Mouse (Mus musculus): ENCODE data around the gene Cda. TPM values are rescaled to one million over a fixed set of nuclear protein-coding genes. Genes with fewer than 3 reads are reported as not detected.

Gene Cda
- polyA plus RNA-seq, 1 experiment = 0.24 TPM

DNA sequence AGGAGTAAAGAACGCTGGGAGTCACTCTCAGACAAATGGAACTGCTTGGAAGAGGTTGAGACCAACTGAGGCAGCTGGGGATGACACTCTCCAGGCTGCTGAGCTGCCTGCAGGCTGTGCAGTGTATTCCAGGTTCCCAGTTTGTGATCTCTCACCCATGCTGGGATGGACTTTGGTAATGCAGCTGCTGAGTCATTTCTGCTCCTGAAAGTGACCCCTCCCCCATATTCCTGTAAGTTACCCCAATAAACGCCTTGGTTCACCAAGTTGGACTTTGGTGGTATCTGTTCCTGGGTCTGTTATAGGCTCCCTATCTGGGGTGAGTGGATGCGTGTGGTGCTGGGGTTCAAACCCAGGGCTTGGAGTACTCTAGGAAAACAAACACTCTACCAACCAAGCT, 9.6 kb downstream of the Cda start:
- TF ChIP-seq POLR2A (IDR thresholded peaks at IDR 0.05; ENCODE audit: control insufficient read depth, extremely low read depth, insufficient read depth, low read length, poor library complexity) = no peak
- no peaks in the 10 kb centered on the region for H3K27me3 ChIP-seq (ENCODE audit: control insufficient read depth, insufficient read depth, low read length)
- no peaks in the 10 kb centered on the region for H3K36me3 ChIP-seq (ENCODE audit: control insufficient read depth, insufficient read depth, low read length)
- H3K4me1 ChIP-seq (replicated peaks; ENCODE audit: control insufficient read depth, insufficient read depth, low read length) = no peaks in the 10 kb centered on the region
- H3K4me3 ChIP-seq (ENCODE audit: control insufficient read depth, insufficient read depth, low read length) = no peak overlapping the region
- WGBS = 75% methylated on average over 3 of the region's 3 CpGs
- no peak for DNase-seq
- no peak overlapping the region for H3K27ac ChIP-seq (ENCODE audit: control insufficient read depth, insufficient read depth, low read length)

DNA sequence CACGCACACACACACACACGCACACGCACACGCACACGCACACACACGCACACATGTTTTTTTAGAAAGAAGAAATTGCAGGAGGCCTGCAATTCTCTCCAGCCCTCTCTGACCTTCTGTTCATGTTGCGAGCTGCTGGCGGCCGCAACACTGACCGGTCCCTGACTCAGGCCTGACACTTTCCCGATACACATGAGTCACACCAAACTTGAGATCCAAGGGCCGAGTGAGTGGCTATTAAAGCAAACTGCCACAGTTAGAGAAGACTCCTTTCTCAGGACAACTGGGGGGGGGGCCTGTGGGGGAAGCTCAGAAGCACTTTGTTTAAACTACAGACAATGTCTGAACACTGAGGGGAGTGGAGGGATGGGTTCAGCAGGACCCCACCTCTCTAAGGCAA, 11.2 kb downstream of the Cda start:
- Histone ChIP-seq H3K27ac (ENCODE audit: control insufficient read depth, insufficient read depth, low read length) (no peak overlapping the region), H3K36me3 (ENCODE audit: control insufficient read depth, insufficient read depth, low read length) (no peaks in the 10 kb centered on the region), H3K27me3 (ENCODE audit: control insufficient read depth, insufficient read depth, low read length) (no peaks in the 10 kb centered on the region), H3K4me1 (replicated peaks; ENCODE audit: control insufficient read depth, insufficient read depth, low read length) (no peaks in the 10 kb centered on the region), H3K4me3 (ENCODE audit: control insufficient read depth, insufficient read depth, low read length) (no peak overlapping the region)
- TF ChIP-seq POLR2A (IDR thresholded peaks at IDR 0.05; ENCODE audit: control insufficient read depth, extremely low read depth, insufficient read depth, low read length, poor library complexity) (no peak), CTCF (IDR thresholded peaks at IDR 0.05; ENCODE audit: borderline replicate concordance, control insufficient read depth, extremely low read depth, insufficient read depth, low read length, poor library complexity) (no peak)
- WGBS = 96% methylated on average over 12 of the region's 12 CpGs
- DNase-seq = no peak

DNA sequence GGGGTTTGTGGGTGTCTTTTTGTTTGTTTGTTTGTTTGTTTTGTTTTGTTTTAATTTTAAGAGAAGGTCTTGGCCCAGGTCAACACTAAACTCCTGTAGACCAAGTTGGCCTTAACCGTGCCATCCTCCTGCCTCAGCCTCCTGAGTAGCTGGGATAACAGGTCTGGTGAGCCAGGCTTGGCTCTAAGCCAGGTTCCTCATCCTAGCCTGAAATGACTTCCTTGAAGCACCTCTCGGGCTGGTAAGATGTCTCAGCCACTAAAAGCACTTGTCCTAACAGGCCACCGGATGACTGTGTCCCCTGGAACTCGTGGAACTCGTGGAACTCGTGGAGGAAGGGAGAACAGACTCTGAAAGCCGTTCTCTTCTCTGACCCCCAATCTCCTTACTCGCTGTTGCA, 11.7 kb downstream of the Cda start:
- no peaks in the 10 kb centered on the region for H3K36me3 ChIP-seq (ENCODE audit: control insufficient read depth, insufficient read depth, low read length)
- TF ChIP-seq CTCF (IDR thresholded peaks at IDR 0.05; ENCODE audit: borderline replicate concordance, control insufficient read depth, extremely low read depth, insufficient read depth, low read length, poor library complexity) = no peak
- no peak for TF ChIP-seq POLR2A (IDR thresholded peaks at IDR 0.05; ENCODE audit: control insufficient read depth, extremely low read depth, insufficient read depth, low read length, poor library complexity)
- no peak overlapping the region for H3K27ac ChIP-seq (ENCODE audit: control insufficient read depth, insufficient read depth, low read length)
- 86% methylated on average over 8 of the region's 8 CpGs for WGBS
- H3K27me3 ChIP-seq (ENCODE audit: control insufficient read depth, insufficient read depth, low read length) = no peaks in the 10 kb centered on the region
- DNase-seq = no peak
- no peaks in the 10 kb centered on the region for H3K4me1 ChIP-seq (replicated peaks; ENCODE audit: control insufficient read depth, insufficient read depth, low read length)
- no peak overlapping the region for H3K4me3 ChIP-seq (ENCODE audit: control insufficient read depth, insufficient read depth, low read length)

DNA sequence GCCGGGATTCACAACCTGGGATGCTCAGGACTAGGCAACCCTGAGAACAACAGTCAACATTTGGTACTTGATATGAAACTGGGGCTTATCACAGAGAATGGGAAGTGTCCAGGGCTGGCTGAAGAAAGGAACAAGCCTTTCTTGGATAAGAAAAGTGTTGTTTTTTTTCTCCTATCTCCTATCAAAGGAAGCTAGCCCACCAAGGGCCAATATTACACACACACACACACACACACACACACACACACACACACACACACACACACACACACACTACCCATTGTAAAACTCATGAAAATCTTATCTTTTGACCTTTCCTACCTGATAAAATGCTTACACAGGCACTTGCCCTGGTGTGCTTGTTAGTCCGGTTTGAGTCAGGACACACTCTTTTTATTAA, 12.3 kb downstream of the Cda start:
- TF ChIP-seq POLR2A (IDR thresholded peaks at IDR 0.05; ENCODE audit: control insufficient read depth, extremely low read depth, insufficient read depth, low read length, poor library complexity) (no peak), CTCF (IDR thresholded peaks at IDR 0.05; ENCODE audit: borderline replicate concordance, control insufficient read depth, extremely low read depth, insufficient read depth, low read length, poor library complexity) (no peak)
- WGBS = 99% methylated on average over 2 of the region's 2 CpGs
- Histone ChIP-seq H3K4me1 (replicated peaks; ENCODE audit: control insufficient read depth, insufficient read depth, low read length) (no peaks in the 10 kb centered on the region), H3K4me3 (ENCODE audit: control insufficient read depth, insufficient read depth, low read length) (no peak overlapping the region), H3K36me3 (ENCODE audit: control insufficient read depth, insufficient read depth, low read length) (no peaks in the 10 kb centered on the region), H3K27ac (ENCODE audit: control insufficient read depth, insufficient read depth, low read length) (no peak overlapping the region), H3K27me3 (ENCODE audit: control insufficient read depth, insufficient read depth, low read length) (no peaks in the 10 kb centered on the region)
- DNase-seq = no peak

DNA sequence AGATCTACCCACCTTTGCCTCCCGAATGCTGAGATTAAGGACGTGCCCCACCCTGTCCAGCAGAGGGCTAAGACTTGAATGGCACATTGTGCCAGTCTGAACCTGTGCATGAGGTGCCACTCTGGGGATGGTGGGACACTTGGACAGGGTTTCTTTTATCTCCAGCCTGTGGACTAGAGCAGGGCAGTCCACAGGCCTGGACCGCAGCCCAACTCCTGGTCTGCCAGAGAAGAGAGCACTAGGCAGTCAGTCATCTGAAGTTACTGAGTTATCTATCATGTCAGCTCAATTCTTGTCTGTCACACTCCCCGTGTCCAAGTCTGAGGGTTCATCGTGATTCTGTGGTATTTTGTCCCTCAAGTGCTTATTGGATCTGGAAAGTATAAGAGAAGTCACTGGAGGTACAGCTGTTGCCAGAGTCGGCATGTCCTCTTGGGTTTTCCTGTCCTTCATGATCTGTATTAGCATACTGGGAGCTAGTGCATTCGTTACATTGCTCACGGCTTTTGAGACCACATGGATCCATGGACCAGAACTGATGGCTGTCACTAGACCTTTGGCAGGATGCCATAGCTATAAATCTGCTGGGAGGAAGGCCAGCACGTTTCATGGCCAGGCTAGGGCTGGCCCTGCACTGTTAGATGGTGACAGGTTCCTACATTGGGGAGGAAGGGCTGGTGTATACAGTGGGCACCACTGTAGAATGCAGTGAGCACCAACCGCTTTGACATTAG, 14.2 kb downstream of the Cda start:
- WGBS = 77% methylated on average over 10 of the region's 10 CpGs
- TF ChIP-seq CTCF (IDR thresholded peaks at IDR 0.05; ENCODE audit: borderline replicate concordance, control insufficient read depth, extremely low read depth, insufficient read depth, low read length, poor library complexity) (no peak), POLR2A (IDR thresholded peaks at IDR 0.05; ENCODE audit: control insufficient read depth, extremely low read depth, insufficient read depth, low read length, poor library complexity) (no peak)
- no peak overlapping the region for H3K4me3 ChIP-seq (ENCODE audit: control insufficient read depth, insufficient read depth, low read length)
- no peak overlapping the region for H3K27ac ChIP-seq (ENCODE audit: control insufficient read depth, insufficient read depth, low read length)
- DNase-seq = no peak
- H3K4me1 ChIP-seq (replicated peaks; ENCODE audit: control insufficient read depth, insufficient read depth, low read length) = no peaks in the 10 kb centered on the region
- no peaks in the 10 kb centered on the region for H3K27me3 ChIP-seq (ENCODE audit: control insufficient read depth, insufficient read depth, low read length)
- H3K36me3 ChIP-seq (ENCODE audit: control insufficient read depth, insufficient read depth, low read length) = no peaks in the 10 kb centered on the region

DNA sequence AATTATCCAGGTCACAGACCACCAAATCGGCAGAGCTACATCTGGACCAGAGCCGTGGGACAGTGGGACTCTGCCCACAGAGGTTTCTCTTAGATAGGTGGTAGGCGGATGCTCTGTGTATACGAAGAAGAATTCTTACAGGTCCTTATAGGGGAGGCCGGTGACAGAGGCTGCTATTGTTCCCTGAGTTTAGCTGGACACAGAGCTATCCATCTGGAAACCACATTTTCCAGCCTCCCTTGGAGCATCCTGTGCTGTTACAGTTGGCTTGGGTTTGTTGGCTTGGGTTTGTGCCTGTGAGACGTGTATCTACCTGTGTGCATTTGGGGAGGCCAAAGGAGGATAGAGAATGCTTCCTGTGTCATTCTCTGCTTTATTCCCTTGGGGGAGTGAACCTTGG, 15.1 kb downstream of the Cda start:
- H3K27me3 ChIP-seq (ENCODE audit: control insufficient read depth, insufficient read depth, low read length) = no peaks in the 10 kb centered on the region
- no peaks in the 10 kb centered on the region for H3K4me1 ChIP-seq (replicated peaks; ENCODE audit: control insufficient read depth, insufficient read depth, low read length)
- no peak for DNase-seq
- H3K4me3 ChIP-seq (ENCODE audit: control insufficient read depth, insufficient read depth, low read length) = no peak overlapping the region
- TF ChIP-seq CTCF (IDR thresholded peaks at IDR 0.05; ENCODE audit: borderline replicate concordance, control insufficient read depth, extremely low read depth, insufficient read depth, low read length, poor library complexity) = no peak
- no peak for TF ChIP-seq POLR2A (IDR thresholded peaks at IDR 0.05; ENCODE audit: control insufficient read depth, extremely low read depth, insufficient read depth, low read length, poor library complexity)
- no peaks in the 10 kb centered on the region for H3K36me3 ChIP-seq (ENCODE audit: control insufficient read depth, insufficient read depth, low read length)
- H3K27ac ChIP-seq (ENCODE audit: control insufficient read depth, insufficient read depth, low read length) = no peak overlapping the region
- WGBS = 96% methylated on average over 6 of the region's 6 CpGs

DNA sequence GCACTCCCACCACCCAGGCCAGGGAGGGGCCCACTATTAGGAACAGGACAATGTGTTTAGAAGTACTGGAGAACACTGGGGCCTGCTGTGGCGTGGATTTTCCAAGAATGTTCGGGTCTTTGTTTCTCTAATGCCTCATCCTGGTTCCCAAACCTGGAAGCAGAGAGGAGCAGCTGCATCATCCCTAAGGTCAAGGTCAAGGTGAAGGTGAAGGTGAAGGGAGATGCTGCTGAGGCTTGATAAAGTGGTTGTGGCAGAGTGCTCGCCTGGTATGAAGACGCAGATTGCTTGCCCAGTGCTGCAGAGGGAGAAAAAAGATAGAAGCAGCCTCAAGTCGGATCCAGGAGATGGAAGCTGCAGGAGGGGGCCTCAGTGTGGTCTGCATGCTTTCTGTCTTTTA, 16.0 kb downstream of the Cda start:
- no peak for DNase-seq
- TF ChIP-seq POLR2A (IDR thresholded peaks at IDR 0.05; ENCODE audit: control insufficient read depth, extremely low read depth, insufficient read depth, low read length, poor library complexity) (no peak), CTCF (IDR thresholded peaks at IDR 0.05; ENCODE audit: borderline replicate concordance, control insufficient read depth, extremely low read depth, insufficient read depth, low read length, poor library complexity) (no peak)
- 95% methylated on average over 5 of the region's 5 CpGs for WGBS

More for the DNA sequence above, 16.0 kb downstream of the Cda start:
- no peak overlapping the region for H3K4me3 ChIP-seq (ENCODE audit: control insufficient read depth, insufficient read depth, low read length)
- H3K36me3 ChIP-seq (ENCODE audit: control insufficient read depth, insufficient read depth, low read length) = no peaks in the 10 kb centered on the region
- H3K4me1 ChIP-seq (replicated peaks; ENCODE audit: control insufficient read depth, insufficient read depth, low read length) = no peaks in the 10 kb centered on the region
- H3K27me3 ChIP-seq (ENCODE audit: control insufficient read depth, insufficient read depth, low read length) = no peaks in the 10 kb centered on the region
- no peak overlapping the region for H3K27ac ChIP-seq (ENCODE audit: control insufficient read depth, insufficient read depth, low read length)

All from thymus, adult 2 months (tissue).